Mouse (Mus musculus) liver, adult 2 months (tissue): Measurements from ENCODE around the gene Atp9a.

Experiments used
- CTCF ChIP-seq: fragments of 200-500 bp; IDR thresholded peaks from 2 replicates; pipeline ENCODE4 v1.5.1; 2011; ENCODE audit warnings: low read depth, low read length, control low read depth
- POLR2A ChIP-seq: fragments of 200-500 bp; IDR thresholded peaks from 2 replicates; pipeline ENCODE4 v1.6.1; 2011; ENCODE audit warnings: low read length, control low read depth; ENCODE audit not compliant: insufficient read depth; ENCODE audit errors: extremely low read depth

DNA sequence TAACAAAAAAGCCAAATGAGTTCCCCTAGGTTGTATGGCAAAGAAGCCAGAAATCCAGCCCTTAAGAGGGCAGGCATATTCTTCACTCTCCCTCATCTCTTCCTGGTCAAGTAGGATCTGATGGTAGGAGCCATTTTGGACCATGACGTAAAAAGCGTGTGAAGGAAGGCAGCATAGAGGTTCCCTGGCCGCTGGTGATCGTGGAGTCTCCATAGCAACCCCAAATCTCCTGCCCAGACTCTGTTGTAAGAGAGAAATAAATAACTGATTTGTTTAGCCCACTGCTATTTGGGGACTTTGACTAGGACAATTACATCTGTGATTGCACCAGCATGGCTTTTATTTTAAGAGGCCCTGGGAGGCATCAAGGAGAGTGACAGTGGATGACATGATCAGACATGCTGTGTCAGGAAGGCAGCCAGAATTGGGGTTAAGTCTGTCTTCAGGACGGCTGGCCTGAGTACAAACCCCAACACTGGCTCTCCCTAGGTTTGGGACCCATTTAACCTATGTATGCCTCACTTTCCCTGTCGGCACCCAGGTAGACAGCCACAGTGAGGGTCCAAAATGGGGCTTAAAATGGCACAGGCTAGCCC, 132.5 kb downstream of the Atp9a start:
- TF ChIP-seq CTCF (no peak), POLR2A (no peak)
